Mouse (Mus musculus) olfactory bulb, adult 2 months (tissue): Measurements from ENCODE around the gene Fgfr2.

Source experiments
- CTCF ChIP-seq: fragments of 200-500 bp; IDR thresholded peaks from 2 replicates; pipeline ENCODE4 v1.5.1; 2012; ENCODE audit warnings: low read depth, mild to moderate bottlenecking, low read length, moderate library complexity; ENCODE audit not compliant: insufficient read depth
- POLR2A ChIP-seq: fragments of 200-500 bp; IDR thresholded peaks from 2 replicates; pipeline ENCODE4 v1.6.1; 2012; ENCODE audit warnings: mild to moderate bottlenecking, low read depth, low read length, moderate library complexity; ENCODE audit not compliant: insufficient read depth

GRCm38 (mm10) chr7:132443769-132444168, 679.4 kb downstream of the Fgfr2 start:
- TF ChIP-seq CTCF (no peak), POLR2A (no peak)
